Mouse (Mus musculus) testis, adult 2 months (tissue): Measurements from ENCODE around the gene Edem2.

ENCODE experiments used
- CTCF ChIP-seq: fragments of 200-500 bp; IDR thresholded peaks from 2 replicates; pipeline ENCODE4 v1.5.1; 2012; ENCODE audit warnings: low read depth, mild to moderate bottlenecking, inconsistent platforms, low read length, moderate library complexity; ENCODE audit not compliant: control insufficient read depth, insufficient read depth, insufficient replicate concordance
- POLR2A ChIP-seq: fragments of 200-500 bp; IDR thresholded peaks from 2 replicates; pipeline ENCODE4 v1.6.1; 2012; ENCODE audit warnings: low read depth, mild to moderate bottlenecking, inconsistent platforms, low read length, moderate library complexity; ENCODE audit not compliant: control insufficient read depth

GRCm38 (mm10) chr2:155681874-155682273, 47.4 kb downstream of the Edem2 start:
- TF ChIP-seq CTCF (no peak), POLR2A (no peak)
